Mouse (Mus musculus) forebrain, embryonic 14.5 days (tissue): Measurements from ENCODE around the gene Ccnk. TPM values are rescaled to one million over a fixed set of nuclear protein-coding genes. Genes with fewer than 3 reads are reported as not detected.

Source experiments
- ATAC-seq: fragments of 200-750 bp; cut with Nextera tagmentation; 2 replicates; pipeline ENCODE4 v1.8.0; 2017; ENCODE audit warnings: mild to moderate bottlenecking, moderate library complexity
- DNase-seq: peaks from one replicate; pipeline ENCODE4 v3.0.0-alpha.2; 2015; ENCODE audit warnings: low spot score
- H3K27ac ChIP-seq: fragments of 300-500 bp; sonication (generic); 2 replicates; pipeline ENCODE4 v1.5.1; 2014; ENCODE audit warnings: low read depth, mild to moderate bottlenecking, control low read depth, low read length, moderate library complexity
- H3K27me3 ChIP-seq: fragments of 300-500 bp; sonication (generic); replicated peaks from 2 replicates; pipeline ENCODE4 v1.6.1; 2014; ENCODE audit warnings: low read length, control low read depth, mixed read lengths; ENCODE audit not compliant: control insufficient read depth, insufficient read depth
- H3K36me3 ChIP-seq: fragments of 300-500 bp; sonication (generic); 2 replicates; pipeline ENCODE4 v1.6.1; 2014; ENCODE audit warnings: low read length, control low read depth; ENCODE audit not compliant: control insufficient read depth, insufficient read depth
- H3K4me1 ChIP-seq: fragments of 300-500 bp; sonication (generic); 2 replicates; pipeline ENCODE4 v1.6.1; 2014; ENCODE audit warnings: antibody characterized with exemption, low read length, control low read depth; ENCODE audit not compliant: control insufficient read depth, insufficient read depth
- H3K4me2 ChIP-seq: fragments of 300-500 bp; sonication (generic); 2 replicates; pipeline ENCODE4 v1.6.1; 2014; ENCODE audit warnings: mild to moderate bottlenecking, control low read depth, low read length
- H3K4me3 ChIP-seq: fragments of 300-500 bp; sonication (generic); 2 replicates; pipeline ENCODE4 v1.5.1; 2014; ENCODE audit warnings: low read depth, low read length, control low read depth
- H3K9ac ChIP-seq: fragments of 300-500 bp; sonication (generic); 2 replicates; pipeline ENCODE4 v1.6.1; 2014; ENCODE audit warnings: mild to moderate bottlenecking, low read length, control low read depth, moderate library complexity
- H3K9me3 ChIP-seq: fragments of 300-500 bp; sonication (generic); replicated peaks from 2 replicates; pipeline ENCODE4 v1.6.1; 2016; ENCODE audit warnings: low read length, control low read depth, mixed read lengths; ENCODE audit not compliant: control insufficient read depth
- WGBS: fragments of 180-500 bp; shearing (Covaris S2); extraction: QIAGEN DNeasy Blood & Tissue Kit; methylation state at CpG from one replicate; pipeline ENCODE4 v1.1.7; 2014; 5-methylcytosine and 5-hydroxymethylcytosine counted together
- polyA plus RNA-seq: library from polyadenylated mRNA; unstranded; fragments of >200 nt; fragmentation: Nextera tagmentation; extraction: Ambion mirVana; gene quantifications from 2 replicates; pipeline ENCODE4 v1.2.1, GENCODE M21; 2014

The Ccnk gene
- polyA plus RNA-seq, 1 experiment from 2014 or later: 10.7 TPM

- H3K4me1 ChIP-seq: no peaks in the 10 kb centered on the region
- DNase-seq (no peak), ATAC-seq (no peak)
- no peak overlapping the region for H3K4me2 ChIP-seq
- H3K4me3 ChIP-seq: no peak overlapping the region
- peaks cover 62% of the 10 kb centered on the region for H3K36me3 ChIP-seq
- H3K9ac ChIP-seq: no peak overlapping the region
- H3K27ac ChIP-seq: no peak overlapping the region
- H3K27me3 ChIP-seq: no peaks in the 10 kb centered on the region
- no peaks in the 10 kb centered on the region for H3K9me3 ChIP-seq
Observed at GRCm38 (mm10) chr12:108159863-108160262, 19.5 kb upstream of the Ccnk start.

DNA sequence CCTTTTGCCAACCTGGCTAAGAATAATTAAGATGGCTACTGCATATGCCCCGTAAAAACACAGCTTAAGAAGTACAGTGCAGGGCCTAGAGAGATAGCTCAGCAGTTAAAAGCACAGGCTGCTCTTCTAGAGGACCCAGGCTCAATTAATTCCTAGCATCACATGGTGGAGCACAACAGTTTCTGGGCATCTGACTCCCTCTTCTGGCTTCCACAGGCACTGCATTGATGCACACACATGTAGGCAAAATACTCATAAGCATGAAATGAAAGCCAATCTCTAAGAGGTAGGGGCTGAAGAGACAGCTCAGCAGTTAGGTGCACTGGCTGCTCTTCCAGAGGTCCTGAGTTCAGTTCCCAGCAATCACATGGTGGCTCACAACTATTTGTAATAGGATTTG lies 17.3 kb upstream of the Ccnk start:
- ATAC-seq: no peak
- WGBS: 88% methylated on average over 1 of the region's 1 CpGs

GRCm38 (mm10) chr12:108163706-108164105 lies 15.7 kb upstream of the Ccnk start:
- no peak overlapping the region for H3K9ac ChIP-seq
- ATAC-seq: no peak
- 73% methylated on average over 3 of the region's 3 CpGs for WGBS

More for the DNA sequence above, 17.3 kb upstream of the Ccnk start:
- no peak overlapping the region for H3K4me2 ChIP-seq
- H3K4me1 ChIP-seq: no peaks in the 10 kb centered on the region
- no peak overlapping the region for H3K4me3 ChIP-seq
- H3K36me3 ChIP-seq: peaks cover 45% of the 10 kb centered on the region
- no peak overlapping the region for H3K27ac ChIP-seq
- no peaks in the 10 kb centered on the region for H3K9me3 ChIP-seq
- H3K9ac ChIP-seq: no peak overlapping the region
- H3K27me3 ChIP-seq: no peaks in the 10 kb centered on the region
- DNase-seq: peak; percentile 49

GRCm38 (mm10) chr12:108168909-108169308 lies 10.5 kb upstream of the Ccnk start:
- no peaks in the 10 kb centered on the region for H3K9me3 ChIP-seq
- H3K27ac ChIP-seq: no peak overlapping the region
- H3K9ac ChIP-seq: no peak overlapping the region
- 0 out of 2 replicates have a peak, but pooled peaks cover 5% of the 10 kb centered on the region for H3K36me3 ChIP-seq
- H3K4me3 ChIP-seq: no peak overlapping the region
- H3K4me2 ChIP-seq: no peak overlapping the region
- H3K4me1 ChIP-seq: peaks cover 10% of the 10 kb centered on the region; the same call in 1 of the 2 replicates
- 61% methylated on average over 3 of the region's 3 CpGs for WGBS
- DNase-seq: no peak
- no peaks in the 10 kb centered on the region for H3K27me3 ChIP-seq
- ATAC-seq: no peak

More at GRCm38 (mm10) chr12:108163706-108164105, 15.7 kb upstream of the Ccnk start:
- H3K27me3 ChIP-seq: no peaks in the 10 kb centered on the region
- no peaks in the 10 kb centered on the region for H3K9me3 ChIP-seq
- no peak overlapping the region for H3K4me2 ChIP-seq
- no peaks in the 10 kb centered on the region for H3K4me1 ChIP-seq
- H3K27ac ChIP-seq: no peak overlapping the region
- DNase-seq: no peak
- no peak overlapping the region for H3K4me3 ChIP-seq
- H3K36me3 ChIP-seq: peaks cover 33% of the 10 kb centered on the region

DNA sequence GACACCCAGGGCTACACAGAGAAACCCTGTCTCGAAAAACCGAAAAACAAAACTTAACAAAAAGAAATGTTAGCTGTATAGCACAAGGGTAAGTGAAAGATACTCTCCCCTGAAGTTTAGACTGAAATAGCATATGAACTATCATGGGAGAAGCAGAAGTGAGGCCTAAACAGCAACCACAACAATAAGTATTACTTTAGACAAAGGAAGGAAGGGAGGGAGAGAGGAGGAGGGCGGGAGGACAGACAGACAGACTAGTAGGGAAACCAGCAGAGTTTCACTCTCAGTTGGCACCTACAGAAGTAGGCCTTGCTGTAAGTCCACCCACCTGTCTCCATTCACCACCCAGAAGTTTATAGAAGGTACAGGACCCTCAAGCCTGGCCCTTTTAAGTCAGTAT lies 8.9 kb upstream of the Ccnk start:
- no peak overlapping the region for H3K27ac ChIP-seq
- no peak overlapping the region for H3K9ac ChIP-seq
- 97% methylated on average over 3 of the region's 3 CpGs for WGBS
- H3K9me3 ChIP-seq: no peaks in the 10 kb centered on the region
- H3K4me1 ChIP-seq: peaks cover 10% of the 10 kb centered on the region; the same call in 1 of the 2 replicates
- ATAC-seq (no peak), DNase-seq (no peak)
- H3K27me3 ChIP-seq: no peaks in the 10 kb centered on the region
- no peaks in the 10 kb centered on the region for H3K36me3 ChIP-seq
- no peak overlapping the region for H3K4me3 ChIP-seq
- no peak overlapping the region for H3K4me2 ChIP-seq

DNA sequence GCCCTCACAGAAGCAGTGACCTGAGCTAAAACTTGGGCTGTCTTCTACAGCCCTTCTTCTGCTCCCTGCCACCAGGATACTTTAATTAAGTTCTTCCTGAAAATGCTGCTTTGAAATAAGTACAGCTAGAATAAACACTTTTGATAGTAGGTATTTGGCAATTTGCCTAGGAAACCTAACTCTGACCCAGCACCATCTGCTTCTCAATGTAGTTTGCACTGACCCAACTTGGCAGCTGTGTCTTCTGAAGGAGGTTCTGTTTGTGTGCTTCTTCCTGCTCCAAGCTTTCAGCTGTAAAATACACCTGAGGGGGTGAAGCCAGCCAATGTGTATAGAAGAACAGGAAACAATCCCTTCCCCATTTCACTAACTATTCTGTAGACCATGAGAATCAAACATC lies 8.0 kb upstream of the Ccnk start:
- peaks cover 10% of the 10 kb centered on the region; the same call in 1 of the 2 replicates for H3K4me1 ChIP-seq
- no peak overlapping the region for H3K4me2 ChIP-seq
- ATAC-seq: no peak
- no peaks in the 10 kb centered on the region for H3K27me3 ChIP-seq
- no peak overlapping the region for H3K27ac ChIP-seq
- H3K36me3 ChIP-seq: no peaks in the 10 kb centered on the region
- H3K9ac ChIP-seq: no peak overlapping the region
- no peak for DNase-seq
- no peak overlapping the region for H3K4me3 ChIP-seq
- H3K9me3 ChIP-seq: no peaks in the 10 kb centered on the region

- no peaks in the 10 kb centered on the region for H3K9me3 ChIP-seq
- peaks cover 16% of the 10 kb centered on the region for H3K4me1 ChIP-seq
- H3K9ac ChIP-seq: no peak overlapping the region
- DNase-seq: no peak
- no peak overlapping the region for H3K4me2 ChIP-seq
- 70% methylated on average over 4 of the region's 4 CpGs for WGBS
- no peaks in the 10 kb centered on the region for H3K27me3 ChIP-seq
- ATAC-seq: no peak
- H3K27ac ChIP-seq: no peak overlapping the region
- no peak overlapping the region for H3K4me3 ChIP-seq
- H3K36me3 ChIP-seq: no peaks in the 10 kb centered on the region
Observed at GRCm38 (mm10) chr12:108172639-108173038, 6.7 kb upstream of the Ccnk start.

DNA sequence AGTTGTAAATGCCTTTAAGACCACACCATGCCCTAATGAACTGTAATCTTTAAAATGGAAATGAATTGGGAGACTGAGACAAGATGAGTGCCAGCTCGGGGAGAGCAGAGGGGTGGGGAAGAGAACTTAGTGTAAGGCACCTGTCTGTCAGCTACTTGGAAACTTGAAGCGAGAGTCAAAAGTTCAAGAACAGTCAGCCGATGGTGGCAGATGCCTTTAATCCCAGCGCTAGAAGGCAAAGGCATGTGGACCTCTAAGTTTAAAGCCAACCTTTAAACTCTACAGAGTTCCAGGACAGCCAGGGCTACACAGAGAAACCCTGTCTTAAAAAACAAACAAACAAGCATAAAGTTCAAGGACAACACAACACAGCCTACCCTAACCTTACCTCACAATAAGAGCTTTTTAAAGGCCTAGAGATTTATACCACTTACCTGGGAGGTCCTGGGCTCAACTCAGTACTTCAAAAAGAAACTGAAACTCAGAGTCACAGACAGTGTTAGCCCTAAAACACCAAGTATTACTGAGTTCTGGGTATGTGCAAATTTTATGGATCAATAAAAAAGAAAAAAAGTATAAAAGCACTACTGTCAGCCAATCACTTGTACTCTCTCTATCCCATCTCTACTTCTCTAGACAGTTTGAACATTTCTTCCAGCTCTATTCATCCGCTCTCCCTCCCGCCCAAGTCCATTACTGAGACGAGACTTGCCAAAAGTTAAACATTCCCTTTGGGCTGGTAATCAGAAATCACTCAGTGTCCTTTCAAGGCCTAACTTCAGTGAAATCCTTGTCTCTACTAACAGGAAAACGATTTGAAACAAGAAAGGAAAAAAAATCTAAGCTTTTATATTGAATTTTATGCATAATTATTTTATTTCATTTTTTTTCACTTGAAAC lies 4.5 kb upstream of the Ccnk start:
- Histone ChIP-seq H3K4me1 (peaks cover 19% of the 10 kb centered on the region), H3K9ac (no peak overlapping the region), H3K9me3 (no peaks in the 10 kb centered on the region), H3K27me3 (no peaks in the 10 kb centered on the region), H3K27ac (no peak overlapping the region), H3K36me3 (no peaks in the 10 kb centered on the region), H3K4me3 (no peak overlapping the region), H3K4me2 (no peak overlapping the region)
- ATAC-seq (no peak), DNase-seq (no peak)
- 76% methylated on average over 8 of the region's 8 CpGs for WGBS

- DNase-seq (no peak), ATAC-seq (no peak)
- no peak overlapping the region for H3K4me2 ChIP-seq
- 81% methylated on average over 3 of the region's 3 CpGs for WGBS
- peaks cover under 1% of the 10 kb centered on the region; the same call in 1 of the 2 replicates for H3K36me3 ChIP-seq
- H3K4me1 ChIP-seq: peaks cover 21% of the 10 kb centered on the region
- H3K27ac ChIP-seq: no peak overlapping the region
- no peak overlapping the region for H3K4me3 ChIP-seq
- H3K9me3 ChIP-seq: no peaks in the 10 kb centered on the region
- H3K27me3 ChIP-seq: no peaks in the 10 kb centered on the region
- no peak overlapping the region for H3K9ac ChIP-seq
Observed at GRCm38 (mm10) chr12:108176366-108176765, 3.0 kb upstream of the Ccnk start.
